Mouse (Mus musculus) monocyte, adult 2 months (primary cell): ENCODE data around the gene Tmem120b.

Source experiments
- DNase-seq, 2 experiments: peaks; one replicate each; pipeline ENCODE4 v3.0.0; 2022; ENCODE audit warnings: low spot score in 2 of 2, low read depth in 1 of 2

The Tmem120b gene

GRCm38 (mm10) chr5:123156763-123157162, 88.5 kb downstream of the Tmem120b start:
- DNase-seq: no peak

GRCm38 (mm10) chr5:123157972-123158371, 89.8 kb downstream of the Tmem120b start:
- no peak for DNase-seq

DNA sequence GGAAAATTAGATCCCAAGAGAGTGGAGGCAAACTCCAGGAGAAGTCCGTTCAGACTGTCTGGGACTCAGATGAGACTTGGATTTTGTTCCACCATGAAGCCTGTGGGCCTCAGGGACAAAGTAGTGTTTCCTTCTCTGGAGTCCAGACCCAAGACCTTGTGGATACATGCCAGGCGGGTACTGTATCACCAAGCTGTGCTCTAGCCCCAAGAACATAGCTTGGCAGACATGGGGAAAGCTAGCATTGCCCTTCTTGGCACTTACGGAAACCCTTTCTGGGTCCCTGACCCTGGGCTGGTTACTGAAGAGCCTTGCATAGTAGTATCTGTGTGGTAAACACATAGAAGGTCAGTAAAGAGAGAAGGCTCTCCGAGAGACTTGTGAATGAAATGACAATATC, 91.2 kb downstream of the Tmem120b start:
- no peak for DNase-seq

DNA sequence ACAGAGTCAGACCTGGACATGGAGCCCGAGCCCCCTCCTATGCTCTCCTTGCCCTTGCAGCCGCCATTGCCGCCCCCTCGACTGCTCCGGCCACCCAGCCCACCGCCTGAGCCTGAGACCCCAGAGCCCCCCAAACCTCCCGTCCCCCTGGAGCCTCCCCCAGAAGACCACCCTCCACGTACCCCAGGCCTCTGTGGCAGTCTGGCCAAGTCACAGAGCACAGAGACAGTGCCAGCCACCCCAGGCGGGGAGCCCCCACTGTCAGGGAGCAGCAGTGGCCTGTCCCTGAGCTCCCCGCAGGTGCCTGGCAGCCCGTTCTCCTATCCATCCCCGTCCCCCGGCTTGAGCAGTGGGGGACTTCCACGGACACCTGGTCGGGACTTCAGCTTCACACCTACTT, 91.7 kb downstream of the Tmem120b start:
- DNase-seq: no peak

DNA sequence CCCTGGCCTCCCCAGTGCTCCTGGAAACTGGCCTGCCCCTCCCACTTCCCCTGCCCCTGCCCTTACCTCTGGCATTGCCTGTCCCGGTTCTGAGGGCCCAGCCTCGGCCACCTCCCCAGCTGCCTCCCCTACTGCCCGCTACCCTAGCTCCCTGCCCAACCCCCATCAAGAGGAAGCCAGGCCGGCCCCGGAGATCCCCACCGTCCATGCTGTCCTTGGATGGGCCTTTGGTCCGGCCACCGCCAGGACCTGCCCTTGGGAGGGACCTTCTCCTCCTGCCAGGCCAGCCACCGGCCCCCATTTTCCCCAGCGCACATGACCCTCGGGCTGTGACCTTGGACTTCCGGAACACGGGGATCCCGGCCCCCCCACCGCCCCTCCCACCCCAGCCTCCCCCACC, 92.1 kb downstream of the Tmem120b start:
- no peak for DNase-seq

GRCm38 (mm10) chr5:123162942-123163341, 94.7 kb downstream of the Tmem120b start:
- DNase-seq: no peak

DNA sequence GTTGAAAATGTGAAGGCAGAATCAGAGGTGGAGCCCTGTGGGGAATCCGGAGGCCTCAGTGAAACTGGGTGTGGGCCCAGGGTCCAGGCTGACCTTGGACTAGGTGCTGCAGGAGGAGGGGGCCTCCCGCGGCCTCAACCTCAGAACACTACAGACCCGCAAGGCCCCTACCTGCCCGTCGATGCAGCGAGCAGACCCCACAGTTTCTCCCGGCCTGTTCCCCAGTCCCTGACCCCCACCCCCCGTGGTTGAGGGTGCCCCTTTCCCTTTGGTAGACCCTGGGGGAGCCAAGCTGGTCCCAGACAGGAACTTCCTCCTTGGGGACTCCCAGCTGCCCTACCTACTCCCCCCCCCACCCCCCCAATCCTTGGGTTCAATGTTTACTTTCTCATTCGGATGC, 98.2 kb downstream of the Tmem120b start:
- DNase-seq: no peak
